Mouse (Mus musculus): ENCODE data around the gene St13. TPM values are rescaled to one million over a fixed set of nuclear protein-coding genes. Genes with fewer than 3 reads are reported as not detected.

Gene St13
- polyA plus RNA-seq, 1 experiment, result 34.2 TPM

GRCm38 (mm10) chr15:81365246-81365645 is 34.6 kb downstream of the St13 start:
- no peak for DNase-seq (ENCODE audit: low read depth)

- no peak for DNase-seq (ENCODE audit: low read depth)
Measured at GRCm38 (mm10) chr15:81364271-81364670, 35.6 kb downstream of the St13 start.

- DNase-seq (ENCODE audit: low read depth), result no peak
Measured at GRCm38 (mm10) chr15:81362501-81362900, 37.4 kb downstream of the St13 start.

GRCm38 (mm10) chr15:81361417-81362015 is 38.4 kb downstream of the St13 start:
- DNase-seq (ENCODE audit: low read depth), result no peak

GRCm38 (mm10) chr15:81361022-81361404 is 38.9 kb downstream of the St13 start:
- no peak for DNase-seq (ENCODE audit: low read depth)

GRCm38 (mm10) chr15:81360345-81361021 is 39.4 kb downstream of the St13 start, which contains the start of gene Slc25a17:
Gene Slc25a17 (minus strand): TSS chr15:81360812.
- no peak for DNase-seq (ENCODE audit: low read depth)

GRCm38 (mm10) chr15:81359421-81359820 is 40.5 kb downstream of the St13 start:
- no peak for DNase-seq (ENCODE audit: low read depth)

GRCm38 (mm10) chr15:81358943-81359342 is 40.9 kb downstream of the St13 start:
- no peak for DNase-seq (ENCODE audit: low read depth)

- DNase-seq (ENCODE audit: low read depth), result no peak
Measured at GRCm38 (mm10) chr15:81356946-81357345, 42.9 kb downstream of the St13 start.

- no peak for DNase-seq (ENCODE audit: low read depth)
Measured at GRCm38 (mm10) chr15:81355146-81355761, 44.6 kb downstream of the St13 start.

GRCm38 (mm10) chr15:81352638-81353037 is 47.2 kb downstream of the St13 start:
- DNase-seq (ENCODE audit: low read depth), result no peak

GRCm38 (mm10) chr15:81350401-81350800 is 49.5 kb downstream of the St13 start:
- no peak for DNase-seq (ENCODE audit: low read depth)

GRCm38 (mm10) chr15:81348366-81348765 is 51.5 kb downstream of the St13 start:
- DNase-seq (ENCODE audit: low read depth), result no peak

GRCm38 (mm10) chr15:81347466-81347865 is 52.4 kb downstream of the St13 start:
- no peak for DNase-seq (ENCODE audit: low read depth)

- DNase-seq (ENCODE audit: low read depth), result no peak
Measured at GRCm38 (mm10) chr15:81341426-81341825, 58.5 kb downstream of the St13 start.

GRCm38 (mm10) chr15:81339158-81339557 is 60.7 kb downstream of the St13 start:
- DNase-seq (ENCODE audit: low read depth), result no peak

- no peak for DNase-seq (ENCODE audit: low read depth)
Measured at GRCm38 (mm10) chr15:81336466-81336865, 63.4 kb downstream of the St13 start.

GRCm38 (mm10) chr15:81332517-81332916 is 67.4 kb downstream of the St13 start:
- no peak for DNase-seq (ENCODE audit: low read depth)

- DNase-seq (ENCODE audit: low read depth), result no peak
Measured at GRCm38 (mm10) chr15:81330816-81331433, 69.0 kb downstream of the St13 start.

- no peak for DNase-seq (ENCODE audit: low read depth)
Measured at GRCm38 (mm10) chr15:81329721-81330369, 70.0 kb downstream of the St13 start.

GRCm38 (mm10) chr15:81327501-81327900 is 72.4 kb downstream of the St13 start:
- no peak for DNase-seq (ENCODE audit: low read depth)

GRCm38 (mm10) chr15:81324979-81325378 is 74.9 kb downstream of the St13 start:
- DNase-seq (ENCODE audit: low read depth), result no peak
